Mouse (Mus musculus) spleen, adult 18-20 months (tissue): Measurements from ENCODE around the gene Slc6a19.
A peak's percentile ranks its signal among the peaks of the same experiment; 100 is the strongest.
"Not testable (repeated sequence)": the region's sequence is repeated elsewhere in the genome, so short reads cannot be mapped to it uniquely, and the experiment has no call there.

Experiments
- DNase-seq, 2 experiments: peaks; one replicate each; pipeline ENCODE4 v3.0.0; 2022; ENCODE audit warnings: mixed read lengths in 2 of 2

Gene Slc6a19

DNA sequence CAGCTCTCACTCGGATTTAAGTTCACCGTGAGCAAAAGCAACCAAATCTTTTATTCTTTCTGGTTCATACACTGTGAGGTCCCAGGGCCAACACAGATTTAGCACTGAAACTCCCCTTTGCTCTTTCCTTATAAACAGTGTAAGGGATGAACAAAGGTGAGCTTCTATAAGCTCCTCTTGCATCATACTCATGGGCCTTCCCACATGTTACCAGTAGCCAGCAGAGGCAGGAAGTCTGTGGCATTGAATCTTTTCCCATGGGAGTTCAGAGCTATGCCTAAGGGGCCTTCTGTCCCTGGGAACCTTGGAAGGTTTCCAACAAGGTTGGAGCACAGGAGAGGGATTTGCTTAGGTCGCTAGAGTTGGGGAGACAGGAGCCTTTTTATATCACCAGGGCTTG is 7.6 kb upstream of the Slc6a19 start:
- no peak for DNase-seq

DNA sequence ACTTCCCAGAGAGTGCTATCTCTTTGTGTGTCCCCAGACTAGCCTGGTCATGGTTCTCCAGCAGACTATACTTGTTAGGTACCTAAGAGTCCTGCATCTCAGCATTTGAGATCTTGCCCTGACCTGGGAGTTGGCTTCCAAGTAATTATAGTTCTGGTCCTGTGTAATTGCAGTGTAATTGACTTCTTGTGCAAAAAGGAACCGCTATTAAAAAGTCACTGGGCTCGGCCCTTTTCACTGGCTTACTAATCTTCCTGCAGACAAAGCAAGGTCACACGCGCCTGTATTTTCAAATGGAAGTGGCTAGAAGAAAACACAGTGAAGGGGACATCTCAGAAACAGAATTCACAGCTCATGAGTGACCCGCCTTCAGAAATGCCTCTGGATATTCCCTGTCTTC is 7.1 kb upstream of the Slc6a19 start:
- no peak for DNase-seq

DNA sequence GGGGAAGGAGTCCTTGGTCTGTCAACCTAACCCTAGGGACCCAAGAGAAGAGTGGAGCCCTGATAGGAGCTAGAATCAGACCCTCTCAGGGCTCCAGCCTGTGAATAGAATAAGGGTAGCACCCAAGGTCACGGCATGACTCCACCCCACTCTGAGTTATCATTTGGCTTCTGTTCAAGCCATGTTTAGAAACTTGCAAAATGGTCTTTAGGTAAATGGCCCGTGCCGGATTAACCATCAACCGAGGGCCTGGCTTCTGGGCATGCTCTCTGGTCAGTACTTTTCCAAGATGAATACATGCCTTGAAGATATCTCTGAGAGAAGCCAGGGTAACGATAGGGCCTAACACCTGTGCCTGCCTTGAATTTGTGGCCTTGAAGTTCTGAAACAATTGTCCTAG is 6.6 kb upstream of the Slc6a19 start:
- no peak for DNase-seq

DNA sequence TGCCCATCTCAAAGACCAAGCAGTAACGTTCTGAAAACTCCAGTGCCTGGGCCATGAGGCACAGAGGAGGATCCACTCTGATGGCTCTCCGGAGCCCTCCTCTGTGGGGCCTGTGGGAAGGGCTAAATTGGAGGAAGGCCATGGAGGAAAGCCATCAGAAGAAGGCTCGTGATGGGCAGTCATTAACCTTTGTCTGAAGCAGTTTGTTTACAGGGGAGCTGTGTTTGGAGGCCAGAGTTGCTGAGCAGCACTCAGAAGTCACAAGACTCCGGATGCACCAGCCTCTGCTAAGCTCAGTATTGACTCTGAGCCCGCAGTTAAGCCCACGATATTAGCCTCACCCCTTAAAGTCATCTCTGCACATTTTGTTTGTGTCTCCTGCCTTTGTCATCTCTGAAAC is 4.8 kb upstream of the Slc6a19 start:
- no peak for DNase-seq

DNA sequence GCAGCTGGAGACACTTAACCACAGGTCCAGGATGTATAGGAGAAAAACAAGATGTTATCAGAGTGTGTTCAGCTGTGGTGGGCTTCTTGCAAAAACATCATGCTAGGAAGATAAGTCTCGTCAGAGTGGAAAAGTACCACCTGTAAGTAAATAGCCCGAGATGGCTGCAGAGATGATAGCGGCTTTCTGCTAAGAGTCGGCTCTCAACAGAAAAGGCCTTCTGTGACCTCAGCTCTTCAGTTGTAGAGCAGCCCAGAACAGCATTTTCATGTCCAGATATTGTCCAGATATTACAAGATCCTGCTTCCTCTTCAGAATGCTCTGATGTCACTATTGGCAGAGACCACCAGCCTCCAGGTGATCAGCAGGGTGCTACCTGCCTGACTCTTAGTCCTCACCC is 1.2 kb downstream of the Slc6a19 start:
- DNase-seq = not testable (repeated sequence)

DNA sequence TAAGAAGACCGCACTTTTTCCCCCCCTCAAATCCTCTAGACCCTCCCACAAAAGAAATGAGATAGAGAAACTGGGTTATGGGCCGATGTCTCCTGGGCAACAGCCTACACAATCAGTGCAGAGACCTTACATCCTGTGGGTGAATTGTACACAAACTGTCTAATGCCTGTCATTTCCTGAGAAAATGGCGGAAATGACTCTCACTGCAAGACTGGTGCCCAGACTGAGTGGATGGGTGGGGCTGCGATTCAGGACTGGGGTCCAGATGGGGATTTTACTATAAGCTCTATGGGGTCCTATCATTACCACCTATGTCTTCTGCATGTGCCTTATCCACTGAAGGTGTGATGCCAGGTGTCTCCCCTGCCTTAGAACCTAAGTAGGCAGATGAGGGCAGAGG is 1.9 kb downstream of the Slc6a19 start:
- no peak for DNase-seq

DNA sequence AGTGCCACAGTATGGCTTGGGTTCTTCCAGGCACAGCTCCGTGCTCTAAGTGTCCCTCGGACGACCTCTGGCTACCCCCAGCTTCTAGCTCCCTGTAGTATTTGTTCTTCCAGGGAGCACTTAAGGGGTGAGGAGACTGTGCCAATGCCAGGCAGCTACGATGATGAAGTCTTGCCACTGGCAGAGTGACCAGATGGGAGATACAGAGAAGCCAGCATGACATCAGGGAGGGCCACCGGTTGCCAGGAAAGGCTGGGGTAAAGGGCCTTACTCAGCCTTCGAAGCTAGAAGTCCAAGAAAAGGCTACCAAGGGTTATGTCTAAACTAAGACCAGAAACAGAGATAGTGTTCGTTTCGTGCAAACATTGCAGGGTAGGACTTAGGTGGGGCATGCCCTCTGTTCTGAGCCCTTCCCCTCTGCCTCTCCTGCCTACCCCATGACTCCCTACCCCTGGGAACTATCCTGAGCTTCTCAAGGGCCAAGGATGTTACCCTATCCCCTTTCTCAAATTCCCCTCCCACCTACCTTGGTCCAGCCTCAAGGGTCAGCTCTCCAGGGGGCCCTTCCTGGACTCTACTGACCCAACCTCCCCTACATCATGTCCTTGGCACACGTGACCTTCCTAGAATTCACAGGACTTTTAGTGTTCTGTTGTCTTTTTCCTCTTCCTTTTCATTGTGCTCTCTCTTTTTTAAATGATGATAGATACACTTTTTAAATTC is 3.3 kb downstream of the Slc6a19 start:
- no peak for DNase-seq

DNA sequence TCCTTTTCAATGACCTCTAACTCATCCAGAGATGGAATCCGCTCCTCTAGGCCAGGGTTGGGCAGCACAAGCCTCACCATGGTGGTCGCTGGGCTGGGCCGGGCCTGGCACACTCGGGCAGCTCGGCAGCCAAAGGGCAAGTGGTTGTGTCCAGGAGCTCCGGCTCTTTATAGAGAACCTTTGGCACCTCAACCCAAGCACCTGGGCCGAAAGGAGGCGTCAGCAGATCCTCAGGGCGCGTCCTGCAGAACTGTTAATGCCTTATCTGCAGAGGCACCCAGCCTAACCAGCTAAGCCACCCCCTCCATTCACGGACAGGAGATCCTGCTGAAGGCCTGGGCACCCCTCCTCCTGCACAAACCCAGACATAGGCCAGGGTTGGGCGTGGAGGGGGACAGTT is 4.1 kb downstream of the Slc6a19 start:
- no peak for DNase-seq

DNA sequence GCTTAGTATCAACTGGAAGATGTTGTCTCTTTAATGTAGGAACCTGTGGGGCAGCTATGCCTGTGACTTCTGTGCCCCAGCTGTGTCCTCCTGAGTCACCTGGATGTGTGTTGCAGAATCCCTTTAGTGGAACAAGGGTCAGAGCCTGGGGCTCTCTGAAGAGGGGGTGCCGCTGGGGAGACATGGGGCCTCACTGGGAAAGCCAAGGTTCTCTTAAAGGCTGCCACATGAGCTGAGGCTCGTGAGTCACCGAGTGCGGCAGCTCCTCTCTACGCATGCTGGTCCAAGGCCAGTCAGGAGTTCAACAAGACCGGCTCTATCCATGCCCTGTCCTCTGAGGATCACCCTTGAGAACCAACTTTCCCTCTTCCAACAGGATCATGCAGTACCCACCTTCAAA is 5.0 kb downstream of the Slc6a19 start:
- no peak for DNase-seq

DNA sequence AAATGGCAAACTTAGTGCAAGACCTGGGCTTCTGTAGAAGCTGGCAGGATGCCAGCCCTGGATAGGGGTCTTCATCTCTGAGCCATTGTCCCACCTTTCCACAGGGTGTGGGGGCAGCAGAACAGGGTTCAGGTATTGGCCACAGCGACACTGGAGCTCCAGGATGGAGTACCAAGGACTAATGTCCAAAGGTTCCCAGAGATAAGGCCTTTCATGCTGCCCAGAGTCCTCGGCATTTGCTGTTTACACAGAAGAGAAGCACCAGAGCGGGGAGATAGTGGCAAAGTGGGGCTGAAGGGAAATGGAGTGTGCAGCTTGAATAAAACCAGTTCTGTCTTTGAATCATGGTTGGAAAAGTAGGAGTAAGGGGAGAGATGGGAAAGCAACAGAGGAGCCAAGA is 8.1 kb downstream of the Slc6a19 start:
- DNase-seq = no peak

DNA sequence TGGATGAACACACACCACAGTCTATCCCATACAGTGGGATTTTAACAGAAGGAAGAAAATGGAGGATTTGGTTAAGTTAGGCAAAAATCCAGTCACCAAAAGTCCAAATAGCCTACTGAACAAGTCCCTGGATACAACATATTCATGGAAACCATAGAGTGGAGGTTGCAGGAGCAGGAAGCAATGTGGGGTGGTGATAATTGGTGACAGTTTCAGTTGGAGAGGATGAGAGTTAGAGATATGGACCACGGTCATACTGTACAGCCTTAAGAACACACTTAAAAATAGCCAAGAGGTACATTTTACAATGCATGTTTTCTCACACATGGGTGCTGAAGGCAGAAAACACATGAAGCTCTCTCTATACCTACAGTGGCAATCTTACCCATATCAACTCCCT is 9.7 kb downstream of the Slc6a19 start:
- no peak for DNase-seq

DNA sequence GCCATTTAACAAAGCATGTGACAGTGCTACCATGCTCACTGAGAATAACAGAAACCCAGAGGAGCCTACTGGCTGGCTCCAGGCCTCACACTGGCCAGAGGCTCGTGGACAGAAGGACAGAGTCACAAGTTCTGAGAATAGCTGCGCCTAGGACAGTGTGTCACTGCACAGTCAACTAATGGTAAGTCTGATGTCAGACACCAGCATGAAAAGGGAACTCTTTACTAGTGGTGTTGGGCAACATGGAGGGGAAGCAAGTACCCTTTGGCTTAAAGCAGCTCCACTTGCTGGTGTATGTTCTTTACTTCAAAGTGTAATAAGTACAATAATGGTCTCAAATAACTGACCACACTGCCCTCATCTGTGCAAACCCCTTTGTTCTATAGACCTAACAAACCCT is 11.3 kb downstream of the Slc6a19 start:
- no peak for DNase-seq

DNA sequence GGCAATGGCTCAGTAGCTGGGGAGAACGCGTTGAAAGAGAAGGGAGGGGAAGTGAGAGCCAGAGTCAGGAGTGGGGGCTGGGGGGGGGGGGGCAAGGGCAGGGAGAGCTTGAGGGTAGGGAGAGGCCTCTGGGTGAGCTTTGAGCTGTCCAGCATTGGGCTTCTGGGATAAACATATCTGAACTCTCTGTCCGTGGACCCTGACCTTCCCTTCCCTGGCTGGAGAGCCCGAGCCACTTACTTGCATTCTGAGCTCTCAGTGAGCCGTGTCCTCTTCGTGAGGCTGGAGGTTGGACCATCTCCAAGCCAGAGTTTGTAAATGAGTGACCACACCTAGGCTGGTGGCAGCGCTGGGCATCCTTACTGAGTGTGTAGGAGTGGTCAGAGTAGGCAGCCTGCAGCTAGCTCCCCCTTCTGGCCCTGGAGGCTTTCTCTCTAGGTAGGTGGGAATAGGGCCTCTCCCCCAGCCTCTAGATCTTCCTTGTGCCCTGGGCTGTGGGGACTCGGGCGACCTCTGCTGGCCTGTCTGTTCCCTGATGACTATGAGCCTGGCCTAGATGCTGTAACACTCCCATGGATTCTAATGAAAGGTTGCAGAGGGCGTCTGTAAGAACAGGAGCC is 12.3 kb downstream of the Slc6a19 start:
- peak; percentile 22 to 53 for DNase-seq

DNA sequence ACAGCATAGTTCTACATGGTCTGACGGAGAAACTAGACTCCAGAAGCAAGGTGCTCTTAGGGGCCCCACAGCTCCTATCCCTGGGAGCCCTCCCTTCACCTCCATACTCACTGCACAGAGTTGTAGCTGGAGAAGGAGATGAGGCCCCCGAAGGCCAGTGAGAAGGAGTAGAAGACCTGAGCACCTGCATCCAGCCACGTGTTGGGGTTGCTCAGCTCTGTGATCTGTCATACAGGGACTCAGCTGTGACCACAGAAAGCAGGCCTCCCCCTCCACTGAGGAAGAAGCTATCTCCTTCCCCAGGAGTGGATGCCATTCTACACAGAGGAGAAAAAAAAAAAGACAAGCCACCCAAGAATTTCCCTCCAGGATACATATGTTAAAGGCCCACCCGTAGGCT is 15.7 kb downstream of the Slc6a19 start:
- DNase-seq = no peak

DNA sequence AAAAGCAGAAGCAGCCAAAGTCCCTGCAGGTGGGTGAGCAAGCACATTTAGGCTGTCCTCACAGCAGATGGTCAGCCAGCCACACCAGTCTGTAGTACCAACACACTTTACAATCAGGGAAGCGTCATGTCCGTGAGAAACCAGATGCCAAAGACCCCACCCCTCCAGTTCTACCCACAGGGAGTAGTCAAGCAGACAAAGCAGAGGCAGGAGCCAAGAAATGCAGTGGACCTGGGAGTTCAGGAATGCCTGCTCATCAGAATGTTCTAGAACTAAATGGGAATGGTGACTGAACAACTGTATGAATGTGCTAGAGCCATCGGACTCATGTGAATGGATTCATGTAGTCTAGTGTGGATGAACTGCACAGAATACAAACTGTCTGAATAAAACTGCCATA is 17.1 kb downstream of the Slc6a19 start:
- DNase-seq = no peak

DNA sequence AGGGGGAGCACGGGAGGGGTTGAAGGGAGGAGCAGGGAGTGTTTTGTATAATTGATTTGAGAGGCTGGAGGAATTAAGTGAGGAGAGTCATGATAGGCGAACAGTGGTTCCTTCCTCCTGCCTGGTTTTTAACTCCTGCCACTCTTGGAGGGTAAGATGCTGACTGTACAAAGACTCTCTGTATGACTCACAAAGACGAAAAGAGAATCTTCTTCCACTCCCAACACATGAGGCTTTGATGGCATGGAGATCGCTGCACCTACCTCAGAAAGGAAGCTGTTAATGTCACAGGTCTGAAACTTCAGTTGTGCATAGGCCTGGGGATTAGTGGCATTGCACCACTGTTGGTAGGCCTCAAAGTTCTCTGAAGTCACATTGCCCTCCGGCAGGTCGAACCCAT is 19.2 kb downstream of the Slc6a19 start:
- no peak for DNase-seq

DNA sequence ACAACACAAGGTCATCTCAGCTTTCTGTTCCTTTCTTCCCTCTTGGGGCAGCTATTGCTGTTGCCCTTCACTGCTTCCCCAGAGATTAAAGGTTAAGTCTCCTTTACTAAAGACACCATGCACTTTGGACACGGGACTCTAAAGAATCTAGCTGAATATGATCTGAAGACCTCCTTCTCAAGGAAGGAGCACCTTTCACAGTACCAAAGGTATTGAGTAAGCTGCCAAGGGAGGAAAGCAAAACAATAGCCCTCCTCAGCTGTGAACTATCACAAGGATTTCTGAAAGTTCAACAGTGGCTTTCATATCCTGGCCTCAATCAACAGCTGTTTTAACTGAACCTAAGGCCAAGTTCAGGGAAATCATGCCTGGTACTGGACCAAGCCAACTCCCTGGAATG is 20.3 kb downstream of the Slc6a19 start:
- no peak for DNase-seq

DNA sequence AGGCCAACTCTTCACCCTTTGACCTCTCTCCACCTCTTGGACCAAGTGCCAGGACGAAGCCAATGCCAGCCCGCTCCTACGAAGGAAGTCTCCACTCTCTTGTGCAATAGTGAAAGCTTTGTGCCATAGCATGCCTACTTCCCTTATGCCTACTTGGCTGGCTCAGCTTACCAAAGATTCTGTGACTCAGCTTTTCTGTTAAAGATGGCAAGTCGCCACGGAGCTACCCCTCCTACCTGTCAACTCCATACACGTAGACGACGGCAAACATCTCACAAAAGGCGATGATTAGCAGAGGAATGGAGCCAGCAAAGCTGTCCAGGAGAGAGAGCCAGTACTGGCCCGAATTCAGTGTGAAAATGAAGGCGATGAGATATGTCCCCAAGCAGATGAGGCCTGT is 21.0 kb downstream of the Slc6a19 start:
- no peak for DNase-seq

DNA sequence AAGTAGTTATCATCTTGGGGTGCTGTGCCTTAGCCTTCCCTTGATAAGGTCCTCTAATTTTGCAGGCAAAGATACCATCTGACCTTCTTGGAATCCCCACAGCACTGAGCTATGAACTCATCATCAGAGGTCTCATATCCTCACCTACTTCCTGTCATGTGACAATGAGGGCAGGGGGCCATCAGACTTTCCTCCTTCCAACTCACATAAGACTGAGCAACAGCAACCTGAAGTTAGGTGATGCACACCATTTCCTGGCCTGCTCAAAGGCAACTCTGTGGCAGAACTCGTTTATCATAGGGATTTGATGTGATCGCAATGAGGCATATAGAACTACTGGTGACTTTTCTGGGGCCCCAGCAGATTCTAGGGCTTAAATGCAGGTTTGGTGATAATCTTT is 22.4 kb downstream of the Slc6a19 start:
- no peak for DNase-seq

DNA sequence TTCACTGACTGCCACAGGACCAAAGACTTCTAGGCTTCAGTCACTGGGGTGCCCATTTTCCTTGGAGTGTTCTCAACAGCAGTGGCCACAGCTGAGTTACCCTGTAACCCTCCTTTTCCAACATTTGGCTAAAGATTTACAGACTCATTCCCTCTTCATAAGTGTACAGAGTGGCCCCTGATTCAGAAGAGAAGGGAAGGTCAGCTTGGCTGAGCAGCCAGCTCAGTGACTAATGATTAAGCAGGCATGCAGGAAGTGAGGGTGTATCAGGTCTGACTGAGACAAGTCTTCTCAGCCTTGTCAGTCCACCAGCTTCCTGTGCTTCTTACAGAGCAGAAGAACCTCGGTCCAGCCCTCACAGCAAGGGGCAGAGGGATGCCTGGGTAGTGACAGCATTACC is 24.3 kb downstream of the Slc6a19 start:
- DNase-seq = no peak

DNA sequence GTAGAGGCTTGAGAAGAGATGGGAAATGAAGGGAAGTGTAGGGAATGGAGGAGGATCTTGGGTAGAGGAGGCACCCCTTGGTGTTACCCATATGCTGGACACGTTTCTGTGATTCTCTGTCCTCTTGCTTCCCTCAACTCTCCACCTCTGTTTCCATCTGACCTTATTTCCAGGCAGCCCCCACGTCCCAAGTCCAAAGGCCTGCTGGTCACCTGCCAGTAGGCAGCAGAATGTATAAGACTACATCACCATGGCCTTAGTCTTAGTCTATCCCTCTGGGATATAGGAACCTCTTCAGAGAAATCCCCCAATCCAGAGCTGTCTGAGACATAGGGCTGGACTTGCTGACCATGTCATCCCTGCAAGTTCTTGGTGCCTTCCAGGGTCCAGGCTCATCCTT is 25.4 kb downstream of the Slc6a19 start:
- DNase-seq = no peak

DNA sequence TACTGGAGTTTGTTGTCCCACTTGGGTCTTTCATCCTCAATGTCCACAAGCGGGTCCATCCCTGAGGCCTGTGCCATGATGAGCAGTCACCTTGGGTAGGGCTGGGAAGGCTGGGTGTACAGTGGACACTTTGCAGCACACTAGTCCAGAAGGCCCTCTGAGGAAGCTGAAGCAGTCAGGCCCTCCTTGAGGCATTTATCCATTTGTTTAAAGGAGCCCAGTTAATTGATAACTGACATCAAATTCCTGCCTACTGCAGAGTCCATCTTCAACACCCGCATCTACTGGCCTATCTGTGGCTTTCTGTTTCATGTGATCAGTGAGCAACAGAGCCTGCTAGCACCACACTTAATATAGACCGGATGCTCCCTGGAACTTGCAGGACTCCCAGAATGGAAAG is 26.8 kb downstream of the Slc6a19 start, which contains the start of gene Slc6a18:
Gene Slc6a18, minus strand, starts transcription at position 171 of the 400 bp plus-strand sequence.
- DNase-seq = no peak

DNA sequence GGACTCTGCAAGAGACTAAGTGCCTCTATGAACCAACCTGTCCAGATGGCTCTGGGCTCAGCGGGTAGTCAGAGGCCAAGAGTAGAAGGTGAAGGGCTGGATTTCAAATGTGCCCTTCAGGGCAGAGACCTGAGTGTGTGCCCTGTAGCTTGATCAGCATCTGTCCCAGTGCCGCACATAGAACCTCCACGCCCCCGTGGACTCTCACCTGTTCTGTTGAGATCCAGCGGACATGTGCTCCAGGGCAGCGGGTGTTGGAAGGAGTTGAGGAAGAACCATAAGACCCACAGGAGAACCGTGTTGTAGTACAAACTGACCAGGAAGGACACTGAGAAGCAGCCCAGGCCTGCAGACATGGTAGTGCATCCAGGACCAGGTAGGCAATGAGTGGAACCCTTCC is 29.5 kb downstream of the Slc6a19 start:
- DNase-seq = no peak

DNA sequence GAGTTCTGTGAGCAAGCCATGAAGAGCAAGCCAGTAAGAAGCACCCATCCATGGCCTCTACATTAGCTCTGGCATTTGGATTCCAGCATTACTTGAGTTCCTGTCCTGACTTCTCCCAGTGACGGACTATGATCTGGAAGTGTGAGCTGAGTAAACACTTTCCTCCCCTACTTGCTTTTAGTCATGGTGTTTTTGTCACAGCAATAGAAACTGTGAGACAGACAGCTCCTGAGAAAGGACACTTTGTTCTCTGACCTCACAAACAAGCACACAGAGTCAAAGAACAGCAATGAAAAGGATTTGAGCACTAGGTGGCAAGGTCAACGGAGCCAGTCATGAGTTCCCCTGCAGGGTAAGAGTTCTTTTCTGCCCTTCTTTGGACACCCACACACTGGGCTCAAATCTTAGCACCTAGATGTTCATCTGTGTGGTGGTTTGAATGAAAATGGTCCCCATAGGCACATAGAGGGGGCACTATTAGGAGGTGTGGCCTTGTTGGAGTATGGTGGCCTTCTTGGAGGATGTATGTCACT is 44.4 kb downstream of the Slc6a19 start:
- no peak for DNase-seq

DNA sequence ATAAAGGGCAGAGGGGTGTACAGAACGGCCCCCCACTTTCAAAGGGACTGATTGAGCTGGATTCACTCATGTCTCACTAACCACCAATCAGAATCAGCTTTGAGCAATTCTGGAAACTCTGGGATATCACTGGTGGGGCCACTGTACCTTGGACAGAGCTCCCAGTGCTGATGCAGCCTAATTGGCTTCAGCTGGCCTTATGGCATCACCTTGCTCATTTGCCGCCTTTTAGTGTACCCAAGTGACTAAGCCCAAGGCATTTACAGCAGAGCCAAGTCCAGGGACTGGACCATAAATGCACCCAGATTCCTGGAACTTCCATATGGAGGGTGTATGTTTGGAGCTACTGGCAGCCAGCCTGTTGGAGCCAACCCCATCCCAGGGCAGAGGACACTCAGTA is 45.7 kb downstream of the Slc6a19 start:
- no peak for DNase-seq
